Mouse (Mus musculus) C2C12 (cell line): ENCODE results near the gene Ttll1.

Source experiments
- CTCF ChIP-seq: IDR thresholded peaks from one replicate; pipeline ENCODE4 v1.5.1; 2011; ENCODE audit not compliant: control insufficient read depth, insufficient read depth, insufficient read length
- FOSL1 ChIP-seq: IDR thresholded peaks from one replicate; pipeline ENCODE4 v1.8.0; 2011; ENCODE audit warnings: mild to moderate bottlenecking, low read length; ENCODE audit not compliant: poor library complexity, insufficient read depth, severe bottlenecking
- MAX ChIP-seq: IDR thresholded peaks from one replicate; pipeline ENCODE4 v1.6.1; 2011; ENCODE audit warnings: mild to moderate bottlenecking, control low read depth
- MYOG ChIP-seq: IDR thresholded peaks from one replicate; pipeline ENCODE4 v1.6.1; 2011; ENCODE audit not compliant: control insufficient read depth, insufficient read length; ENCODE audit errors: extremely low read depth
- USF1 ChIP-seq: IDR thresholded peaks from one replicate; pipeline ENCODE4 v1.6.1; 2011; ENCODE audit warnings: low read depth, mild to moderate bottlenecking, control low read depth, moderate library complexity

DNA sequence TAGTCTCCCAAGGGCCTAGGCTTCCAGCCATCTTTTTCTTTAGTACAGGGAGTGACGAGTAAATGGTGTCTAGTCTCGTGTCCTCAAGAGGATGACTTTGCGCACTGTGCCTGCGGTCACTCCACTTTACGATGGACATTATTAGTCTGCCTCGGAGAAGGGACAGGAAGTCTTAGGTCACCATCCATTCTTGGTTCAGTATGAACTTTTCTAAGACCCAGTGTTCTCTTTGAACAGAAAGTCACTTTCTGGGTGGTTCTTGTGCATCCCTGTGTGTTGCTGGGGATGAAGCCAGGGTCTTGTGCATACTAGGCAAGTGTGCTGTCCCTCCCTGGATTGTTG lies 25.2 kb upstream of the Ttll1 start:
- TF ChIP-seq CTCF = no peak
- TF ChIP-seq MAX = no peak
- TF ChIP-seq USF1 = no peak
- TF ChIP-seq MYOG = no peak
- TF ChIP-seq FOSL1 = no peak
